Mouse (Mus musculus): ENCODE results near the gene Spsb4. TPM values are rescaled to one million over a fixed set of nuclear protein-coding genes. Genes with fewer than 3 reads are reported as not detected.

Gene Spsb4
- polyA plus RNA-seq, 1 experiment = 0.78 TPM

DNA sequence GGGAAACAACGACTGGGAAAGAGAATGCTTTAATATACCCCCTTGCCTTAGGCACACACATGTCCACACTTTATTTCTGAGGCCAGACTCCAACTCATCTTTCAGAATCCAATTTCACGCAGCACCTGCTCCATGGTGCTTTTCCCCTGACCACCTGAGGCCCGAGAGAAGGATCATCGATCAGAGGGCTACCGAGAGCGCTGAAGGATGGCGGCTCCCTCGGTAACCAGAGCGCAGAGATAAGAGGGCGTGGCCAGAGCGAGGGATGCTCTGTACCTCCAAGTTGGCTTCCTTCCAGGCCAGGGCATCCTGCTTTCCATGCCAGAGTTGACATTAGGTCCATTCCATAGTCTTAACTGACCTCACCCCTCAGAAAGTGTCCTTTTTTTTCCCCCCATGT is 588 bp upstream of the Spsb4 start:
- Histone ChIP-seq H3K79me2 (ENCODE audit: control insufficient read depth, insufficient read depth) (no peaks in the 10 kb centered on the region), H3K4me3 (peak overlapping the region; percentile 28), H3K36me3 (ENCODE audit: control insufficient read depth, insufficient read depth) (no peaks in the 10 kb centered on the region), H3K27me3 (ENCODE audit: control insufficient read depth, insufficient read depth, insufficient read length) (no peaks in the 10 kb centered on the region), H3K4me2 (ENCODE audit: low read depth) (peak overlapping the region; percentile 88), H3ac (ENCODE audit: control insufficient read depth, insufficient read length) (no peak overlapping the region)
- no peak for TF ChIP-seq MAX (IDR thresholded peaks at IDR 0.05; ENCODE audit: low read depth)
- TF ChIP-seq SRF (IDR thresholded peaks at IDR 0.05; ENCODE audit: control insufficient read depth, insufficient read length, low read depth) = no peak
- TF ChIP-seq REST (IDR thresholded peaks at IDR 0.05; ENCODE audit: insufficient read depth, insufficient read length) = no peak
- TF ChIP-seq E2F4 (IDR thresholded peaks at IDR 0.05; ENCODE audit: insufficient read depth) = no peak
- no peak for TF ChIP-seq POLR2AphosphoS2 (IDR thresholded peaks at IDR 0.05; ENCODE audit: insufficient read length, low read depth)
- no peak for TF ChIP-seq MYOG (IDR thresholded peaks at IDR 0.05; ENCODE audit: control insufficient read depth in 1 of 3, insufficient read depth in 1 of 3, insufficient read length in 2 of 3, low read depth in 2 of 3)
- TF ChIP-seq CEBPB (IDR thresholded peaks at IDR 0.05; ENCODE audit: insufficient read depth, poor library complexity, severe bottlenecking) = no peak
- TF ChIP-seq MYOD1 (IDR thresholded peaks at IDR 0.05; ENCODE audit: control insufficient read depth in 1 of 3, insufficient read length in 2 of 3, low read depth in 2 of 3) = no peak
- TF ChIP-seq TCF12 (IDR thresholded peaks at IDR 0.05; ENCODE audit: insufficient read depth, poor library complexity, severe bottlenecking) = no peak
- TF ChIP-seq POLR2A (IDR thresholded peaks at IDR 0.05; ENCODE audit: insufficient read length, low read depth) = no peak
- no peak for TF ChIP-seq TCF3 (IDR thresholded peaks at IDR 0.05; ENCODE audit: insufficient read length, low read depth)

DNA sequence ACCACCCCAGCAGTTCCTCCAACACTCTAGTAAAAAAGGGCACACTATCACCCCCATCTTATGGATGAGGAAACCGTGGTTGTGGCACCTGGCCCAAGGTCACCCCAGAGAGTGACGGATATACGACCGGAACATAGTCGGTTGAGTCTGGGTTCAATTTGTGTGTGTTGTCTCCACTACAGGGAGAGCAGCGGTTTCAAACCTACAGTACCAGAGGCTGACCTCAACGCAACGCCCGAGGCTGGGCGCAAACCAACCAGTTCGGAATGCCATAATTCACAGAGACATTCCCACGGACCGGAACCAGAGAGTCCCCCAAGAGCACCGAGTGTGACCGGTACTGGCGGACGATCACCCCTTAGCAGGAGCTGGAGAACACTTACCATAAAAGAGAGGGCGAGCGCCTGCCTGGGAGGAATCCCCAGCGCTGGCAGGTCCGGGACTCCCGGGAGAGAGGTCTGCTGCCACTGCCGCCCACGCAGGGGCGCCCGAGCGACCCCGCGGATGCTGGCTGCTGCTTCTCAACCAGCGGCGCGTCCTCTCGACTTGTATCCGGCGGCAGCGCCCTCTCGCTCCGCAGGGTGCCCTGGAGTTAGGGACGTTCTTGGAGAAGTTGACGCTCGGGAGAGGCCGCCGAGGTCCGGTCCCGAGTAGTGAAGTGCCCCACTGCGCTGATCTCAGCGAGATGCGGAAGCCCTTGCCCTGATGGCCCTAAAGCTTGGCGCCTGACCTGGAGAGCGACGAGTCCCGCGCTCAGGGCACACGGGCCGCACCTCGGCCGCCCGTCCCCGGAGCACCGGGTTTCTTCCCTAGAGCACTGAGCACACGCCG is 617 bp downstream of the Spsb4 start:
- Histone ChIP-seq H3K79me2 (ENCODE audit: control insufficient read depth, insufficient read depth) (no peaks in the 10 kb centered on the region), H3K4me2 (ENCODE audit: low read depth) (peak overlapping the region; percentile 88), H3ac (ENCODE audit: control insufficient read depth, insufficient read length) (peak overlapping the region; percentile 10), H3K27me3 (ENCODE audit: control insufficient read depth, insufficient read depth, insufficient read length) (no peaks in the 10 kb centered on the region), H3K36me3 (ENCODE audit: control insufficient read depth, insufficient read depth) (no peaks in the 10 kb centered on the region), H3K4me3 (peak overlapping the region; percentile 28)
- no peak for TF ChIP-seq USF1 (IDR thresholded peaks at IDR 0.05; ENCODE audit: low read depth)
- TF ChIP-seq MAX (IDR thresholded peaks at IDR 0.05; ENCODE audit: low read depth) = no peak
- TF ChIP-seq POLR2AphosphoS2 (IDR thresholded peaks at IDR 0.05; ENCODE audit: insufficient read length, low read depth) = no peak
- no peak for TF ChIP-seq E2F4 (IDR thresholded peaks at IDR 0.05; ENCODE audit: insufficient read depth)

DNA sequence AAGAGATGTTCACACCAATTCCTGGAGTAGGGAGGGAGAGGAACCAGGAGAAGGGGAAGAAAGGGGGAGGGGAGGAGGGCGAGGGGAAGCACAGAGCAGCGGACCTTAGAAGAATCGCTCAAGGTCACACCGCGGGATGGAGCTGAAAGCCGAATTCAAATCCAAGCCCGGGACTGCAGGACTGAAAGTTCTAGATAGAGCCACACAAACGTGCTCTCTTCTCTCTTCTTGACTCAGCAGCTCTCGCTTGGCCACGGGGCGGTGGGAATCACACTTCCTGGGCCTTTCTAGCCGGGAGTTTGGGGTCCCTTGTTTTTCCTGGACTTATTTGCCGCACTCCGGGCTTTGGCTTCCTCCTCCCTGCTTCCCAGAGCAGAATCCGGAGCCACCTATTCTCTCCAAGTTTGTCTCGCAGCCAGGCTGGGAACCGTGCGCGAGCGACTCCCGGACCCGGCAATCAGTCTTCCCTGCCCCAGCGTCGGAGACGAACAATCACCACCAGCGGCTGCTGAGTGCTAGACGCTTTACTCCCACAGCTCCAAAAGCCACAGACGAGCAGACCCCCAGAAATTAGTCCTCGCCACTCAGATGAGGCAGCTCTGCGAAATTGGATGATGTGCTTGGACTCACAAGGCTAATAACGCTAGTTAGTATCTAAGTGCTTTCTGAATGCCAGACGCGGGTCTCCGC is 1.4 kb downstream of the Spsb4 start:
- H3K36me3 ChIP-seq (ENCODE audit: control insufficient read depth, insufficient read depth) = no peaks in the 10 kb centered on the region
- peak overlapping the region; percentile 28 for H3K4me3 ChIP-seq
- no peaks in the 10 kb centered on the region for H3K27me3 ChIP-seq (ENCODE audit: control insufficient read depth, insufficient read depth, insufficient read length)
- no peaks in the 10 kb centered on the region for H3K79me2 ChIP-seq (ENCODE audit: control insufficient read depth, insufficient read depth)
- peak overlapping the region; percentile 10 for H3ac ChIP-seq (ENCODE audit: control insufficient read depth, insufficient read length)
- H3K4me2 ChIP-seq (ENCODE audit: low read depth) = peak overlapping the region; percentile 88
- TF ChIP-seq POLR2AphosphoS2 (IDR thresholded peaks at IDR 0.05; ENCODE audit: insufficient read length, low read depth) = no peak
- no peak for TF ChIP-seq POLR2A (IDR thresholded peaks at IDR 0.05; ENCODE audit: insufficient read length, low read depth)
- no peak for TF ChIP-seq REST (IDR thresholded peaks at IDR 0.05; ENCODE audit: insufficient read depth, insufficient read length)
- no peak for TF ChIP-seq TCF3 (IDR thresholded peaks at IDR 0.05; ENCODE audit: insufficient read length, low read depth)
- no peak for TF ChIP-seq MAX (IDR thresholded peaks at IDR 0.05; ENCODE audit: low read depth)
- no peak for TF ChIP-seq TCF12 (IDR thresholded peaks at IDR 0.05; ENCODE audit: insufficient read depth, poor library complexity, severe bottlenecking)
- TF ChIP-seq USF1 (IDR thresholded peaks at IDR 0.05; ENCODE audit: low read depth) = no peak
- no peak for TF ChIP-seq CEBPB (IDR thresholded peaks at IDR 0.05; ENCODE audit: insufficient read depth, poor library complexity, severe bottlenecking)
- TF ChIP-seq E2F4 (IDR thresholded peaks at IDR 0.05; ENCODE audit: insufficient read depth) = no peak
- no peak for TF ChIP-seq SRF (IDR thresholded peaks at IDR 0.05; ENCODE audit: control insufficient read depth, insufficient read length, low read depth)
- TF ChIP-seq MYOG (IDR thresholded peaks at IDR 0.05; ENCODE audit: control insufficient read depth in 1 of 3, insufficient read depth in 1 of 3, insufficient read length in 2 of 3, low read depth in 2 of 3) = no peak
- no peak for TF ChIP-seq MYOD1 (IDR thresholded peaks at IDR 0.05; ENCODE audit: control insufficient read depth in 1 of 3, insufficient read length in 2 of 3, low read depth in 2 of 3)

DNA sequence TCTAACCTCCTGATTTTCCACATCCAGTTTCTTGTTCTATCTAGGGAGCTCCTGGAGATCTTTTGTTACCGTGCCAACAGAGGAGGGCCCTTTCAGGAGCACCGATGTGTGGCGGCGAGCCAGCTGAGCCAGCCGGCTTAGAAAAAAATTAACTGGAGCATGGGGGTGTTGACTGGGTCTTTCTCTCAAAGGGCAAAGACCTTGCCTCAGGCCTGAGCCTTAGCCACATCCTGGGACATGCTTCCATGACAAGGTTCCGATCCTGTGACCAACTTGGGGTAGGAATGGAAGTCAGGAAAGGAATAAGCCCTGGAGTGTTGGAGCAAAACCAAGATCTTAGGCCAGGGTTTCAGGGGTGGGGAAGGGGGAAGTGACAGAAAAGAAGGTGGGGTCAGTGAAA is 2.9 kb downstream of the Spsb4 start:
- Histone ChIP-seq H3ac (ENCODE audit: control insufficient read depth, insufficient read length) (no peak overlapping the region), H3K36me3 (ENCODE audit: control insufficient read depth, insufficient read depth) (no peaks in the 10 kb centered on the region), H3K27me3 (ENCODE audit: control insufficient read depth, insufficient read depth, insufficient read length) (no peaks in the 10 kb centered on the region), H3K4me2 (ENCODE audit: low read depth) (no peak overlapping the region), H3K4me3 (no peak overlapping the region), H3K79me2 (ENCODE audit: control insufficient read depth, insufficient read depth) (no peaks in the 10 kb centered on the region)
- no peak for TF ChIP-seq REST (IDR thresholded peaks at IDR 0.05; ENCODE audit: insufficient read depth, insufficient read length)
- TF ChIP-seq MYOG (IDR thresholded peaks at IDR 0.05; ENCODE audit: control insufficient read depth in 1 of 3, insufficient read depth in 1 of 3, insufficient read length in 2 of 3, low read depth in 2 of 3) = no peak
- no peak for TF ChIP-seq TCF3 (IDR thresholded peaks at IDR 0.05; ENCODE audit: insufficient read length, low read depth)
- no peak for TF ChIP-seq E2F4 (IDR thresholded peaks at IDR 0.05; ENCODE audit: insufficient read depth)
- TF ChIP-seq USF1 (IDR thresholded peaks at IDR 0.05; ENCODE audit: low read depth) = no peak
- no peak for TF ChIP-seq CEBPB (IDR thresholded peaks at IDR 0.05; ENCODE audit: insufficient read depth, poor library complexity, severe bottlenecking)
- no peak for TF ChIP-seq SRF (IDR thresholded peaks at IDR 0.05; ENCODE audit: control insufficient read depth, insufficient read length, low read depth)
- TF ChIP-seq TCF12 (IDR thresholded peaks at IDR 0.05; ENCODE audit: insufficient read depth, poor library complexity, severe bottlenecking) = no peak
- TF ChIP-seq MAX (IDR thresholded peaks at IDR 0.05; ENCODE audit: low read depth) = no peak
- no peak for TF ChIP-seq POLR2A (IDR thresholded peaks at IDR 0.05; ENCODE audit: insufficient read length, low read depth)
- no peak for TF ChIP-seq MYOD1 (IDR thresholded peaks at IDR 0.05; ENCODE audit: control insufficient read depth in 1 of 3, insufficient read length in 2 of 3, low read depth in 2 of 3)
- TF ChIP-seq POLR2AphosphoS2 (IDR thresholded peaks at IDR 0.05; ENCODE audit: insufficient read length, low read depth) = no peak
